Mouse (Mus musculus) gonadal fat pad, adult 2 months (tissue): Measurements from ENCODE around the gene Rarg. TPM values are rescaled to one million over a fixed set of nuclear protein-coding genes. Genes with fewer than 3 reads are reported as not detected.

ENCODE experiments used
- DNase-seq: peaks from one replicate; pipeline ENCODE4 v3.0.0-alpha.2; 2012; ENCODE audit warnings: low read depth
- polyA plus RNA-seq: library from polyadenylated mRNA; depleted of rRNA; stranded (reverse); fragments of >200 nt; gene quantifications from 2 replicates; pipeline ENCODE4 v1.2.3, GENCODE M21; 2012; rRNA removed

The Rarg gene
- polyA plus RNA-seq = 35.1 and 37.8 TPM in 2 replicates

DNA sequence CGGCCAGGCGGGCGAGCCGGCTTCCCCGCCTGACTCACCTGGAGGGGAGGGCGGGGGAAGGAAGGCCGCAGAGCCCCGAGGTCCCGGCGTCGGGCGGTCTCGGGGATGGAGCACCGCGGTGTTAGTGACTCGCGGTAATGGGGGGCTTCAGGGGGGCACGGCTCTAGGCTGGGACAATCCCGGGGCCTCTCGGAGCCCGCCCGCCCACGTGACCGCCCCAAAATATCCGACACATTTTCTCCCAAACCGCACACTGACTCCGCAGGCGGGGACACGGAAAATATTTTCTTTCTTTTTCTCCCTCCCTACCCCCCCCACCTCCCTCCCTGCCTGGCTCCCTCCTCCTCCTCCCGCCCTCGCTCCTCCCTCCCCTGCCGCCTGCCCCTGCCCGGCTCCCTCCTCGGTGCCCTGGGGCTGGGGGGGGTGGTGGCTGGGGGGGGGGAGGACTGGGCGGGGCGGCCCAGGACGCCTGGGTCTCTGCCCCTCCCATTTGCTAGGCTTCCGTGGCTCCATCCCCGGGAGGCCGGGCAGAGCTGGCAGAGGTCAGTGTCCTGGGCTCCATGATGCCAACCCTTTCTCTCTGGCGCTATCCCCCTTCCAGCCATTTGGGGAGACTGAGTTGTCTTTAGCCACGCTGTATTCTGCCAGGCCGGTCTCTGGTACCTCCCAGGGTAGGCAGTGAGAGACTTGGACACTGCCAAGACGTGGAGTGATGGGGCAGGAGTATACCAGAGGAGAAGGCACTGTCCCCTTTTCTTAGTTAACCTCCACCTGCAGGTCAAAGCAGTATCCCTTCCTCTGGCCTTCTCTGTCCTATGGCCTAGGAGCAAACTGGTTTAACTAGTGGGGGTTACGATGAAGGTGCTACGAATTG lies at the start of gene Rarg:
Gene Rarg, minus strand, starts transcription at position 316 of the 874 bp plus-strand sequence.
- no peak for DNase-seq

DNA sequence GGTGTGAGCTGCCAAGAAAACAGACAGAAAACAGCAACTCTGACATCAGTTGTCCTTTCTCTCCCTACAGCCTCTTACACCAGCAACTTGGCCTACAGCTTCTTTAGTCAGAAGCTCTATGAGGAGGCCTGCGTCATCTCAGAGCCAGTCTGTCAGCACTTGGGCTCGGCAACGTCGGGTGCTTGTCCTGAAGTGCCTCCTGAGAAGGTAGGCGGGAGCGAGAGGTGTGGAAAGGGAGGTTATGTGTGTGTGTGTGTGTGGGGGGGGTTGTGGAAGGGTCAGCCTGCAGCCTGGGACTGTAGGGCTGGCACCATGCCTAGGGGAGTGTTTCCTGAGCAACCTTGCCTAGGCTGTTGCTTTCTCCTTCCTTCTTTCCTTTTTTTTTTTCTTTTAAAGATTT lies 45.2 kb upstream of the Rarg start:
- DNase-seq = no peak

DNA sequence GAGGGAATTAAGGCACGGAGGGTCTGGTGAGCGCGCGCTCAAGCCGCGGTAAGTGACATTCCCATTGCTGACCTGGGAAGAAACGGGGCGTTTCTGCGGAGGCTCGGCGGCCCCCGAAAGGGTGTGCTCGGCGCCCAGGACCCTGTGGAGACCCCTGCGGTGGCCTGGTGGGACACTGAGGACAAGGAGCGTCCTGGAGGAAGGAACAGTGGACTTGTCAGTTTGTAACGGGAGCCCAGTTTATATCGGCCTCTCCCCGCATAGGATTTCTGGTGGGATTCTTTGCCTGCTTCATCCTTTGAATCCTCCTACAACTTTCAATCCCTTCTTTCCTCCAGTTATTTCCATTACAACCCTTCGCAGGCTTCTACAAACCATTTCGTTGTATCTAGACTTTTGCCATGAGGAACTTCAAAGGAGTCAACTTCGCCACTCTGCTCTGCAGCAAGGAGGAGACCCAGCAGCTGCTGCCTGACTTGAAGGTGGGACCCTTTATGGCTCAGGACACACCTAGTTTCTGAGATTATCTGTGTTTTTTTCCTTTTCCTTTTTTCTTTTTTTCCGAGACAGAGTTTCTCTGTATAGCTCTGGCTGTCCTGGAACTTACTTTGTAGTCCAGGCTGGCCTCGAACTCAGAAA lies 39.2 kb upstream of the Rarg start:
- DNase-seq = no peak

DNA sequence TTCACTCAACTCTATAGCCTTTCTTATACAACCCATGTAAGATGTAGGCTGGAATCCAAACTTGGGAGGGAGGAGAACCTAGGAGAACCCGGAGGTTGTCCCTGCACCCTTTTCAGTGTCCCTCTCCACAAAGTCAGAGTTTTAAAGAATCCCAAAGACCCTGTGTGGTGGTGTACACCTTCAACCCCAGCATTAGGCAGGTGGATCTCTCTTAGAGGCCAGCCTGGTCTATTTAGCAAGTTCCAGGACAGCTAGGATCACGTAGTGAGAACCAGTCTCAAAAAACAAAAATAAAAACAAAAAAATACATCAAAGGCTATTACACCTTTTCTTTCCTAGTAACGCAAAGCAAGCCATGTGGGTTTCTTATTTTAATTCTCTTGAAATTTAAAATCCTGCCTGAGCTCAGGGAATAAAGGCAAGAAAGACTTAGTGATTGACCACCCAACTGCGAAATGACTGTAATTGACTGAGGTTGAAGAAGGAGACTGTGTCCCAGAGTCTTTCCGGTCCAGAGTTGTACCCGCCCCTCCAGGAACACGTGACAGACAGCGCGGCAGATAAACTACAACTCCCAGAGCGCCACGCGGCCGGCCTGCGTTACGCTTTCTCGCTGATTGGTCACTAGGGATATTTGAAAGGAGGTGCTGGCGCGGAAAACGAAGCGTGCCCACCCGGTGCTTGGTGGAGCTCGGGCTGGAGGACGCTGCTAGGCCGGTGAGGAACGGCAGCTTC lies 38.5 kb upstream of the Rarg start, which contains the start of gene Espl1:
Gene Espl1, plus strand, starts transcription at position 634 of the 735 bp plus-strand sequence.
- DNase-seq = no peak

DNA sequence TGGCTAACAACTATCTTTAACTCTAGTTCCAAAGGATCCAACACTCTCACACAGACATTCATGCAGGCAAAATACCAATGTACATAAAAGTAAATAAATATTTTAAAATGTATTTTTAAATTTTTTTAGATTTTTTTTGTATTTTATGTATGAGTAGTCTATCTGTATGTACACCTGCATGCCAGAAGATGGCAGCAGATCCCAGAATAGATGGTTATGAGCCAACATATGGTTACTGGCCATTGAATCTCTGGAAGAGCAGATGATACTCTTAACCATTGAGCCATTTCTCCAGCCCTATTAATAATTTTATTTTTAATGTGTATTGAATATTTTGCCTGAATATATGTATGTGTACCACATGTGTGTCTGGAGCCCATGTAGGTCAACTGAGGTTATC lies 30.1 kb upstream of the Rarg start:
- DNase-seq = no peak

DNA sequence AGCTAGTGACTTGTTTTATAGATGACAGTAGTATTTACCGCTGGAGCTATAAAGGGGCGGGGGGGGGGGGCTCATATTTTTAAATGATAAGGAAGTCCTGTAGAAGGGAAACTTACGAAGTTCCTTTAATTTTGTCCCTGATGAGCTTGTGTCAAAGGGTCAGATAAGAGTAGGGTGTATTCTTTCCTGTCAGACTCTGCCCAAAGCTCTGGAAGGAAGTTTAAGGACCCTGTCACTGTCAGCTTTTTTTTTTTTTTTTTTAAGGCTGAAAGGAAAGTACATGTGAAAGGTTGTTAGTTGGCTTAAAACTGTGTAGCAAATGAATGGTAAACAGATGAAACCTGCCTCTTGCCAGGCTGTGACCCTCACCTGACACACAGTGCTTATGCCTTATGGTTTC lies 26.3 kb upstream of the Rarg start:
- no peak for DNase-seq

DNA sequence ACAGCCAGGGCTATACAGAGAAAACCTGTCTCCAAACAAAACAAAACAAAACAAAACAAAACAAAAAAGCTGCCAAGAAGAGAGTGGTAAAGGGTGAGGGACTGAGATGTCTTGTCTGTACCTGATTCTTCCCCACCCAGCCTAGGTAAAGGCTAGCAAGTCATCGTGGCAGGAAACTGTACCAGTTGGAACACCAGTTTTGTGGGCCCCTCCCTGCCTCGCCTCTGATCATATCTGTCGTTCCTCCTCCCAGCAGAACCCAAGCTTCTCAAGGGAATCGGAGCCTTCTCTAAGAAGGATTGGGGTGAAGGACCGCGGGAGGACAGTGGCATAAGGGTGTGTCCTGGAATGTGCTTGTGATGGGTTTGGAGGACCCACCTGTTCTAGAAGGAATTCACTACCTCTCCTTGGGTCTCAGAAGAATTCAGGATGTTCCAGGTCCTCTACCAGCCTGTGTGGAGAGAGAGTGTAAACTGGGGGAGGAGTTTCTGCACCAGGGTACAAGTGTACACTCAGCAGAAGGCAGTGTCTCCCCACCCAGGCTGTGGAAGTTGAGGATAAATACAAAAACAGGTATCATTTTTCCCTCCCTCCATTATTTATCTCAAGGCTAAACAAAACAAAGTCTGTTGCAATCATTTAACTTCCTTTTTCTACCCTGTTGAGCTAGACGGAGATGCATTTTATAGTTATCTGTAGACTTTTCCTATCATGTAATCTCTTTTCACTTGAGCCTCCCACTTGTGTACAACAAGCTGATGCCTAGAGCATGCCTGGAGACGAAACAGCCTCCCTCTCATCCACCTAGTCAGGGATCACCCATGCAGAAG lies 25.4 kb upstream of the Rarg start:
- no peak for DNase-seq

DNA sequence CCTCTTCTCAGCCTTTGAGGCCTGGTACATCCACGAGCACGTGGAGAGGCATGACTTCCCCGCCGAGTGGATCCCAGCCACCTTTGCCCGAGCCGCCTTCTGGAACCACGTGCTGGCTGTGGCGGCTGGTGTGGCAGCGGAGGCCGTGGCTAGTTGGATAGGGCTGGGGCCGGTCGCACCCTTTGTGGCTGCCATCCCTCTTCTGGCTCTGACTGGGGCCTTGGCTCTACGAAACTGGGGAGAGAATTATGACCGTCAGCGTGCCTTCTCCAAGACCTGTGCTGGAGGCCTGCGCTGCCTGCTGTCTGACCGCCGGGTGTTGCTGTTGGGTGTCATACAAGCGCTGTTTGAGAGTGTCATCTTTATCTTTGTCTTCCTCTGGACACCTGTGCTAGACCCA lies 23.3 kb upstream of the Rarg start:
- no peak for DNase-seq

DNA sequence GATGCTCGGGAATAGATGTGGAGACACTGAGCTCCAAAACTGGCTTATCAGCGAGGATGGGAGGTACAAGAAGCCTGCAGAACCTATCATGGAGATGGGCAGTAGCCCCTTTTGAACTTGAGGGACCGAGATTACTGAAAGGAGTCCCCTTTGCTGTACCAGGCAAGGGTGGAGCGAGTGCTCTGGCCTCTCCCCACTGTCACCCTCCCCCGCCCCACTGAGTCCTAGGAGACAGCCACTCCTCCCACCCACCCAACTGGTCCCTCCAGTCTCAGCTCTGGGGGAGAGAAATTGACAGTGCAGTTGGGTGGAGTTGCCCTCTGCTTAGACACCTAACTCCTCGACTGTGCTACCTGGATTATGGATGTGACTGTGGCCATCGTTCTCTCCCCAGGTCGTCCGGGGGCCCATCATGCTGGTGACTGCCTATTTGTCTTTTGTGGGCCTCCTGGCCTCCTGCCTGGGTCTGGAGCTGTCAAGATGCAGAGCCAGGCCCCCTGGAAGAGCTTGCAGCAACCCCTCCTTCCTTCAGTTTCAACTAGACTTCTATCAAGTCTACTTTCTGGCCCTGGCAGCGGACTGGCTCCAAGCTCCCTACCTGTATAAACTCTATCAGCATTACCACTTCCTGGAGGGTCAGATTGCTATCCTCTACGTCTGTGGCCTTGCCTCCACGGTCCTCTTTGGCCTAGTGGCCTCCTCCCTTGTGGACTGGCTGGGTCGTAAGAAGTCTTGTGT lies 22.6 kb upstream of the Rarg start:
- DNase-seq = no peak

DNA sequence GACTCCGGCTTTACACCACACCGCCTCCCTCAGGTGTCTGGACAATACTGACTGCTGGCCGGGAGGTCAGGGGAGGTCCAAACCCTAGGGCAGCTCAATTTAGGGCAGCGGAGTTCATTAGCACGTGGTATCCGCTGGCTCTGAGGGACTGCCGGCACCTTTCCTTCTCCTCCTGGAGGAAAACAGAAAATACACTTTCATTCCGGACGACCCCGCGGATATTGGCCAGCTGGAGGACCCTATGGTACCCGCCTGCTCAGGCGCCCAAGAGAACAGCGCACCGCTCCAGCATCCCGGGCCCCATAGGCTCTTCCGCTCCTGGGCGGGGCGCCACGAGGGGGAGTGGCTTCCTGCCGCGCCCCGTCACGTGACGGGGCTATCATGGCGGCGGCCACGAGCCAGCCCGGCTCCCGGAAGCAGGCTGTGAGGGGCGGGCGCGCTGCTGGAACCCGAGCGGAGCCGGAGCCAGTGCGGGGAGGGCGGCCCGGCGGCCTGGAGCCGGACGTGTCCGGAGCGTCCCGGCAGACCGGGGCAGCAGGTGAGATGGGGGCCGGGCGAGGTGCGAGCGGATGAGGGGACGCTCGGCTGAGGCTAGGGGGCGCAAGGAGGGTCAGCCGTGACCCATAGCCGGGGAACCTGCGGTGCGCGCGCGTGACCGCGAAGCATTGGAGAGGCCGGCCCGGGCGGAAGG lies 21.9 kb upstream of the Rarg start, which contains the start of gene Mfsd5:
Gene Mfsd5, plus strand, starts transcription at position 363 of the 691 bp plus-strand sequence.
- DNase-seq = no peak

DNA sequence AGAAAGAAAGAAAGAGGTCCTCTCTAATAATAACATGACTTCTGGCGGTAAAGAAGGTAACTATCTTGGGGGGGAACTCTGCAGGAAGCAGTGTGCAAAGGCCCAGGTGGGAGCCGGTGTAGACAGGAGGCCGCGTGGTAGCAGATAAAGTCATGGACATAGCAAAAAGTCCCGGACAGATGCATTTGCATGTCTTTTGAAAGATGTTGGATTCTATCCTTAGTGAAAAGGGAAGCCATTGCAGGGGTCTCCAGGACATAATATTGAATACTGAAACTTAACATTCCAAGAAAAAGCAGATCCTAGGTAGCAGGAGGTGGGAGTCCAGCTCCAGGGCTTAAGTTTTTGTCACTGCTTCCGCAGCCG lies 21.4 kb upstream of the Rarg start:
- no peak for DNase-seq

DNA sequence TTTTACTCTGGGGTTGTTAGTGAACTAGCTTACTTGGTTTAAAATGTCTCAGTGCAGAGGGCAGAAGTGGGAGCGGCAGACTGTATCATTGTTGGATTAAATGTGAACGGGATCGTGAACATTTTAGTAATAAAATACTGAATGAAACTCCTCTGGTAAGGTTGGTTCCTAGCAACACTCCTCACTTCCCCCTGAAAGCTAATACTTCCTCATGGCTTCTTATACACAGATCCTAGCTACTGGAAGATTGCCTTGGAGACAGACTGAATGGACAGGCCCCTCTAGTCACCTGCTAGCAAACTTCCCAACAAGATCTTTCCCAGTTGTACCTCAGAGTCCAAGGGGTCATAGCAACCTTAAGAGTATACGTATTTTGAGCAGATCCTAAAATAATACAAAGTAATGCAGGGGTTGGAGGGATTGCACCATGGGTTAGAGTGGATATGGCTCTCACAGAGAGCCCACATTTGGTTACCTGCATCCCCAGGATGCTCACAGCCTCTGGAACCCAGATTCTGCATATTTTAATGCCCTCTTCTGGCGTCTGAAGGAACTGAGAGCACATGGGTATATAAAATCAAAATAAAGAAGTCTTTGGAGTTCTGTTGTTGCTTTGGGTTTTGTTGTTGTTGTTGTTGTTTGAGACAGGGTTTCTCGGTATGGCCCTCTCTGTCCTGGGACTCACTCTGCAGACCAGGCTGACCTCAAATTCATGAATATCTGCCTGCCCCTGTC lies 16.8 kb upstream of the Rarg start:
- DNase-seq = no peak

DNA sequence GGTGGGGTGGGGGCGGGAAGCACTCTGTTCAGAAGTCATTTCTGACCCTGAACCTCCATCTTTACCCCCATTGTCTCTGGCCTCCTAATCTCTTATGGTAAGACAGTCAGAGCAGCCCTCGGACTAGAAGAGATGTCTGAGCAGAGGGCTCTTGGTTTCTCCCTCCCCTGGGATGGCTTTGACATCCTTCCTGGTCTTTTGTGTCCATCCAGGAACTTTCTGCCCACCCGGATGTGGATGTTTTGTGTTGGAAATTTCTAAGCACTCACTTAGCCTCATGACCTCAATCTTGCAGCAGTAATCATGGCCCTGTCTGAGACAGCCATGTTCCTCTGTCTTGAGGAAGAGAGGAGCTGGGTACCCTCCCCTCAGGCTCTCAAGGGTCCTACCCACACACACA lies 14.1 kb upstream of the Rarg start:
- DNase-seq = no peak

DNA sequence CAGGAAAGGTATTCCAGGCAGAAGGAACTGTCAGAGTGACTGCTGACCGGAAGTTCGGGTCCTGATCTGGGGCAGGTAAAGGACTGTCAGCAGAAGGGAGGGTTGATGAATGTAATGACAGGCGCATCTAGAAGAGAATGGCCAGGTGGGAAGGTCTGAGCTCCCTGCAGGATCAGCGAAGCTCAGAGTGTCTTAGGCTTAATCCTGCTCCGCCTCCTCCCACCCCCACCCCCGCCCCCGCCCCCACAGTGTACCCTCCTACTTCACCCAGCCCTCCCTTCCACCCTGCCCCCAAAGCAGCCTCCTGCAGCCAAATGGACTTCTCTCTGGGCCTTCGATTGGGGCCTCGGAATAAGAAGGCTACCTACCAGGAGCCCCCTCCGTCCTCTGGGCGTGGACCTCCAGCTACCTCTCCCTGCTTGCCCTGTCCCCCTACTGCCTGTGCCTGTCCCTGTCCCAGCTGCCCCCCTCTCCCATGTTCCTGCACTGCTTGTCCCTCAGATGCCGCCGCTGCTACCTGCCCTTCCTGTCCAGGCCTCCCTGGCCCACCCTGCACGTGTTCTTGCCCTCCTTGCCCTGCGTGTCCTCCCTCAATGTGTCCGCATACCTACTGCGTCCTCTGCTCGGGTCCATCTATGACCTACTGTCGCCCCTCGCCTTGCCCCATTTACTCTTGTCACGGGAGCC lies 13.1 kb upstream of the Rarg start, which contains the start of gene Gm9918:
Gene Gm9918, plus strand, starts transcription at position 290 of the 687 bp plus-strand sequence.
- DNase-seq = no peak

DNA sequence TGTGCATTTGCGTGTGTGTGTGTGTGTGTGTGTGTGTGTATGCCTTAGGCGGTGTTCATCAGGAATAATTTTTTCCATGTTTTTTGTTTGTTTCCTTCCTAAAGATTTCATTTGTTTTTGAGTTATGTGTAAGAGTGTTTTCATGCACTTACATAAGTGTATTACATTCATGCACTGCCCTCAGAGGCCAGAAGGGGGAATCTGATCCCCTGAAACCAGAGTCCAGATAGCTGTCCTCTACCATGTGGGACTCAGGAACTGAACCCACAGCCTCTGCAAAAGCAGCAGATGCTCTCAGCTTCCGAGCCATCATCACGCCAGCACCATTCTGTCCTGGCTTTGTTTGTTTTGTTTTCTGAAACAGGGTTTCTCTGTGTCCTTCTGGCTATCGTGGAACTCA lies 8.2 kb upstream of the Rarg start:
- no peak for DNase-seq

DNA sequence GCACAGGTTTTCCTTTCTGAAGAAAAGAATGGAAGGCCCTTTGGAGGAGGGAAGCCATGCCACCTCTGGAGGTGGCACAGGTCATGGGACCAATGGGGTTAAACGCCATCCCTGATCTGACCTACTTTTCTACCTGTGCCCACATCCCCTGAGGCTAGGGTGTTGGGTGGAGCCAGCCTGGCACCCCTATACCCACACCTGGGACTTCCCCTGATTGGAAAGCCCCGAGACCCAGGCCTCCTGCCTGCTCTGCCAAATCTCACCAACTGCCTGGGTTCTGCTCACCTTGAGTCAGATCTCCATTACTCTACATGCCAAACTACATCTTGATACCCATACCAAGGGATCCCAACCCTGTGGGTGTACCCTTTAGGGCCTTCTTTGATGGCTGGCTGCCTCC lies 5.7 kb upstream of the Rarg start:
- no peak for DNase-seq

DNA sequence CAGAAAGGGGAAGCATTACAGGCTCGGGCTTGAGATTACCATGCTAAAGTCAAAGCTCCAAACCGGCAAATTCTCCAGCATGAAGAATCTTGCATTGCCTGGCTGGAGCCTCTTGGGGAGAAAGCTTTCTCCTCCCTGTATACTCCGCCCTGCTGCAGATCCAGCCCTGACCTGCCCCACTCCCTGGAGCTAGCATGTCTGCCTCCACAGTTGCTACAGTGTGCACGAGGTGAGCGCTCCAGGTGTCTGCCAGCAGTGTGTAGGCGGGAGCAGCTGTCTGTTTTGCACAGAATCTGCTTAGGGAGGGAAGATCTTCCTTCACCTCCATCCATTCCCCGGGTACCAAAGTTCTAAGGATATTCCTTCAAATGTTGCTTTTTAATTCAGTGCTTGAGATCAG lies 5.3 kb upstream of the Rarg start:
- DNase-seq = no peak

DNA sequence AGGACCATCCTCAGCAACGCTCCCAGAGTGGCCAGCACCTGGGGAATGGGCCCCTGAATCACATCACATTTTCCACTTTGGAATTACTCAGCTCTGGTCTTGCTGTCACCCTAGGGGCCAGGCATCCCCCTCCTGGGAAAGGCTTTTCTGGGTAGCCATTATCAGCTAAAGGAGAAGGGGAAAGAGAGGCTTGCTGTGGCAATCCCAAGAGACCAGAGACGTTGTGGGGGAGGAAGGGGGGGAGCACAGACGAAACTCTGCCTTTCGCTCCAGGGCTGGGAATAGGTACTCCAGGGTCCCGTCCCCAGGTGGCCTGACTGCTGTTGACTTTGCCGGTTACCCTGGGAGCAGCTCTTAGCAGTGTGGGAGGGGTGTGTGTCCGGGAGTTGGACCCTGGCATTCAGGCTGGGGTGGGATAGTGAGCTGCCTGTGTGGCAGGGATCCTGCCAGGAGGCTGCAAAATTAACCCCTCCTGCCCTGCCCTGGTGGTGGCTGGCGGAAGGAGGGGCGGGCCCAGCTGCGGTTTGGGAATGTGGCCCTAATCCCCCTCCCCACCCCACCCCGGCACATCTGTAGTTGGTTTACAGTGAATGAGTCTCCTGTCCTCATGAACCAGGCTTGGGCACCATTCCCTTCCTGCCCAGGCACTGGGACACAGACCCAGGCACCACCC lies 1.4 kb upstream of the Rarg start:
- DNase-seq = no peak
